ENCODE assay signal across 15 mouse cellular contexts in genomic region chr11:57633975-57634585, GRCm38 (mm10). TPM values are rescaled to one million over a fixed set of nuclear protein-coding genes. Genes with fewer than 3 reads are reported as not detected.
DNase-seq lines count a peak whose midpoint lies in the region; ATAC-seq lines count a peak whose summit lies in the region.
"Had no signal": no experiment of that assay in that cellular context is flagged by ENCODE, and none has a peak within 500 bp of the region (broad histone marks: within the 10 kb centered on the region; RNA-seq: fewer than 3 reads in every experiment).

No protein-coding gene starts in this region.

- no peak for ATAC-seq in hindbrain, embryonic 16.5 days
- ATAC-seq in neutrophil, adult 5-6 weeks (ENCODE audit: extremely low read depth, insufficient number of reproducible peaks, low FRiP score, poor library complexity, severe bottlenecking), result peak; percentile 26; the same call in 1 of the 2 replicates

- H3K4me1 ChIP-seq in hindbrain, embryonic 10.5 days (replicated peaks), result peaks cover 23% of the 10 kb centered on the region
- H3K4me1 ChIP-seq in hindbrain, embryonic 16.5 days (ENCODE audit: control insufficient read depth, insufficient read depth, low read depth, low read length), result no peaks in the 10 kb centered on the region

- DNase-seq in hindbrain, embryonic 10.5 days (ENCODE audit: low spot score), result no peak
- DNase-seq in ovary, adult 18-20 months (ENCODE audit: low spot score), result peak; percentile 67
- no peak for DNase-seq in ovary, postnatal 10 days (ENCODE audit: low spot score)
- peak; percentile 82 for DNase-seq in adrenal gland, postnatal 14 days
- DNase-seq in embryo, embryonic 10 days (ENCODE audit: low spot score), result no peak
- no peak for DNase-seq in ovary, postnatal 36 days (ENCODE audit: low spot score)
- DNase-seq: cerebellum, adult 2 months; heart, adult 18-20 months; lung, embryonic 14.5 days had no signal

- H3K9me3 ChIP-seq in hindbrain, embryonic 10.5 days, result no peaks in the 10 kb centered on the region
- H3K9me3 ChIP-seq in hindbrain, embryonic 16.5 days (ENCODE audit: control insufficient read depth, low read length), result no peaks in the 10 kb centered on the region
- H3K9me3 ChIP-seq: limb, embryonic 15.5 days had no signal

- H3K9ac ChIP-seq in hindbrain, embryonic 16.5 days (ENCODE audit: low read depth, low read length), result no peak overlapping the region
- H3K9ac ChIP-seq: hindbrain, embryonic 14.5 days; limb, embryonic 15.5 days; lung, embryonic 14.5 days had no signal

- H3K36me3 ChIP-seq in hindbrain, embryonic 10.5 days, result no peaks in the 10 kb centered on the region
- no peaks in the 10 kb centered on the region for H3K36me3 ChIP-seq in hindbrain, embryonic 16.5 days (ENCODE audit: control insufficient read depth, insufficient read depth, low read length)
- H3K36me3 ChIP-seq: G1E; limb, embryonic 15.5 days had no signal

- H3K27ac ChIP-seq in hindbrain, embryonic 10.5 days, result peak overlapping the region; percentile 46; the same call in 1 of the 2 replicates
- H3K27ac ChIP-seq in hindbrain, embryonic 16.5 days (ENCODE audit: low read depth, low read length), result no peak overlapping the region
- H3K27ac ChIP-seq: hindbrain, embryonic 14.5 days; left cerebral cortex, adult 2 months; limb, embryonic 15.5 days had no signal

- no peak overlapping the region for H3K4me3 ChIP-seq in hindbrain, embryonic 10.5 days
- H3K4me3 ChIP-seq in hindbrain, embryonic 16.5 days (ENCODE audit: low read length), result no peak overlapping the region
- H3K4me3 ChIP-seq: left cerebral cortex, adult 2 months; limb, embryonic 15.5 days had no signal

- 80% methylated on average over 6 of the region's 6 CpGs for WGBS in hindbrain, embryonic 10.5 days
- WGBS in hindbrain, embryonic 16.5 days, result 63% methylated on average over 6 of the region's 6 CpGs

- no peak overlapping the region for H3K4me2 ChIP-seq in hindbrain, embryonic 16.5 days (ENCODE audit: low read length)
- H3K4me2 ChIP-seq: hindbrain, embryonic 14.5 days; limb, embryonic 15.5 days; lung, embryonic 14.5 days had no signal

- 0 out of 2 replicates have a peak, but pooled peaks cover 2% of the 10 kb centered on the region for H3K27me3 ChIP-seq in hindbrain, embryonic 10.5 days (ENCODE audit: insufficient read depth, poor library complexity, severe bottlenecking)
- no peaks in the 10 kb centered on the region for H3K27me3 ChIP-seq in hindbrain, embryonic 16.5 days (replicated peaks; ENCODE audit: control insufficient read depth, insufficient read depth, low read length)

RNA-seq across cellular contexts. Expression of gene Galnt10, which starts 11.2 kb away (rescaled TPM):
- 21.2 and 22.7 TPM in 2 replicates for polyA plus RNA-seq in hindbrain, embryonic 10.5 days (2016; fragmentation: Nextera tagmentation; extraction: Ambion mirVana)
- 12.3 and 13.1 TPM in 2 replicates for polyA plus RNA-seq in hindbrain, embryonic 16.5 days (2015; fragmentation: Nextera tagmentation; extraction: Ambion mirVana)
- total RNA-seq in adrenal gland, postnatal 14 days (2021), result 39.8 and 46.4 TPM in 2 replicates
- 18.2 and 21.2 TPM in 2 replicates for total RNA-seq in neutrophil, adult 5-6 weeks (2017)

Comparison
In these comparisons a context has a peak if more than half of its experiments do, and no peak if none do; other contexts are left out.
1. DNase-seq: peak in ovary, adult 18-20 months (single experiment) and adrenal gland, postnatal 14 days (single experiment); none in hindbrain, embryonic 10.5 days (single experiment), ovary, postnatal 10 days (single experiment), embryo, embryonic 10 days (single experiment) and ovary, postnatal 36 days (single experiment).